In genomic region chr16:95440334-95440733, GRCm38 (mm10) we compare ENCODE assay signal across 11 mouse cellular contexts.
DNase-seq lines count a peak whose midpoint lies in the region; ATAC-seq and TF ChIP-seq lines count a peak whose summit lies in the region.
"Had no signal": no experiment of that assay in that cellular context is flagged by ENCODE, and none has a peak within 500 bp of the region (broad histone marks: within the 10 kb centered on the region; RNA-seq: fewer than 3 reads in every experiment).

No protein-coding gene starts in this region.

- H3K27me3 ChIP-seq in lung, postnatal 0 days (replicated peaks; ENCODE audit: insufficient read depth, low read length), result no peaks in the 10 kb centered on the region
- H3K27me3 ChIP-seq in stomach, postnatal 0 days (ENCODE audit: control insufficient read depth, insufficient read depth, low read length), result no peaks in the 10 kb centered on the region
- H3K27me3 ChIP-seq: limb, embryonic 15.5 days; midbrain, embryonic 12.5 days had no signal

- TF ChIP-seq CTCF in lung, postnatal 0 days (IDR thresholded peaks at IDR 0.05), result no peak
- TF ChIP-seq CTCF in stomach, postnatal 0 days (IDR thresholded peaks at IDR 0.05; ENCODE audit: low read depth), result no peak

- H3K4me2 ChIP-seq in lung, postnatal 0 days (replicated peaks; ENCODE audit: low read depth, low read length), result no peak overlapping the region
- no peak overlapping the region for H3K4me2 ChIP-seq in stomach, postnatal 0 days (replicated peaks; ENCODE audit: low read depth)
- H3K4me2 ChIP-seq: limb, embryonic 15.5 days; midbrain, embryonic 12.5 days had no signal

- 0 out of 2 replicates have a peak, but pooled peaks cover 6% of the 10 kb centered on the region for H3K4me1 ChIP-seq in lung, postnatal 0 days (ENCODE audit: insufficient read depth, low read depth, low read length)
- H3K4me1 ChIP-seq in stomach, postnatal 0 days (replicated peaks; ENCODE audit: control insufficient read depth, insufficient read depth), result no peaks in the 10 kb centered on the region
- H3K4me1 ChIP-seq: midbrain, embryonic 12.5 days had no signal

- 58% methylated on average over 7 of the region's 7 CpGs for WGBS in lung, postnatal 0 days
- 63% methylated on average over 7 of the region's 7 CpGs for WGBS in stomach, postnatal 0 days

- DNase-seq in heart, adult 11 months, result peak; percentile 92
- no peak for DNase-seq in heart, postnatal 14 days
- no peak for DNase-seq in lung, postnatal 0 days (ENCODE audit: low spot score)
- DNase-seq in lung, adult 18-20 months, result no peak
- peak; percentile 86 for DNase-seq in fibroblast of lung, adult 2 months (ENCODE audit: low read depth)
- peak; percentile 43 to 48 for DNase-seq in right cerebral cortex, postnatal 36 days (ENCODE audit: low spot score in 2 of 2)
- no peak for DNase-seq in stomach, postnatal 0 days (ENCODE audit: low spot score)
- DNase-seq: kidney, adult 2 months had no signal

- TF ChIP-seq EP300 in lung, postnatal 0 days (IDR thresholded peaks at IDR 0.05), result no peak
- no peak for TF ChIP-seq EP300 in stomach, postnatal 0 days (optimal IDR thresholded peaks at IDR 0.05)

- intact Hi-C loops in heart, postnatal 14 days (cut with DNase I), result no loop called here

- 0 out of 2 replicates have a peak overlapping the region, but pooled peaks have one; percentile 78 for H3K27ac ChIP-seq in lung, postnatal 0 days (ENCODE audit: low read length)
- H3K27ac ChIP-seq in stomach, postnatal 0 days (replicated peaks), result no peak overlapping the region
- H3K27ac ChIP-seq: limb, embryonic 15.5 days; midbrain, embryonic 12.5 days had no signal

- H3K4me3 ChIP-seq in lung, postnatal 0 days (ENCODE audit: low read depth, low read length), result no peak overlapping the region
- no peak overlapping the region for H3K4me3 ChIP-seq in stomach, postnatal 0 days (ENCODE audit: low read depth, low read length)
- H3K4me3 ChIP-seq: limb, embryonic 15.5 days; midbrain, embryonic 12.5 days had no signal

- H3K9me3 ChIP-seq in lung, postnatal 0 days (ENCODE audit: low read length), result no peaks in the 10 kb centered on the region
- no peaks in the 10 kb centered on the region for H3K9me3 ChIP-seq in stomach, postnatal 0 days (ENCODE audit: control insufficient read depth, low read length)
- H3K9me3 ChIP-seq: limb, embryonic 15.5 days; midbrain, embryonic 12.5 days had no signal

- no peak overlapping the region for H3K9ac ChIP-seq in lung, postnatal 0 days (replicated peaks; ENCODE audit: low read depth)
- no peak overlapping the region for H3K9ac ChIP-seq in stomach, postnatal 0 days (ENCODE audit: low read length)
- H3K9ac ChIP-seq: limb, embryonic 15.5 days; midbrain, embryonic 12.5 days had no signal

- ATAC-seq in lung, postnatal 0 days, result no peak
- no peak for ATAC-seq in activated CD4-positive, CD25-positive, alpha-beta regulatory T cell, adult 4 months
- no peak for ATAC-seq in stomach, postnatal 0 days (ENCODE audit: low FRiP score, low TSS enrichment)

- no peaks in the 10 kb centered on the region for H3K36me3 ChIP-seq in lung, postnatal 0 days (ENCODE audit: insufficient read depth, low read length)
- H3K36me3 ChIP-seq in stomach, postnatal 0 days (ENCODE audit: control insufficient read depth, insufficient read depth, low read length), result no peaks in the 10 kb centered on the region
- H3K36me3 ChIP-seq: limb, embryonic 15.5 days; midbrain, embryonic 12.5 days had no signal

Comparison
In these comparisons a context has a peak if more than half of its experiments do, and no peak if none do; other contexts are left out.
1. DNase-seq: peak in heart, adult 11 months (single experiment), fibroblast of lung, adult 2 months (single experiment) and right cerebral cortex, postnatal 36 days (2 of 2); none in heart, postnatal 14 days (0 of 2), lung, postnatal 0 days (single experiment), lung, adult 18-20 months (0 of 2) and stomach, postnatal 0 days (single experiment).